Mouse (Mus musculus) c-Kit-positive CD71-positive TER-119-positive erythroid progenitor cells, embryonic 14.5 days (primary cell): ENCODE measurements around the gene Dmtf1.
A peak's percentile ranks its signal among the peaks of the same experiment; 100 is the strongest.
"Not testable (repeated sequence)": the region's sequence is repeated elsewhere in the genome, so short reads cannot be mapped to it uniquely, and the experiment has no call there.

Experiments used
- DNase-seq: peaks from one replicate; pipeline ENCODE4 v3.0.0-alpha.2; 2013; ENCODE audit warnings: low spot score

Gene Dmtf1

DNA sequence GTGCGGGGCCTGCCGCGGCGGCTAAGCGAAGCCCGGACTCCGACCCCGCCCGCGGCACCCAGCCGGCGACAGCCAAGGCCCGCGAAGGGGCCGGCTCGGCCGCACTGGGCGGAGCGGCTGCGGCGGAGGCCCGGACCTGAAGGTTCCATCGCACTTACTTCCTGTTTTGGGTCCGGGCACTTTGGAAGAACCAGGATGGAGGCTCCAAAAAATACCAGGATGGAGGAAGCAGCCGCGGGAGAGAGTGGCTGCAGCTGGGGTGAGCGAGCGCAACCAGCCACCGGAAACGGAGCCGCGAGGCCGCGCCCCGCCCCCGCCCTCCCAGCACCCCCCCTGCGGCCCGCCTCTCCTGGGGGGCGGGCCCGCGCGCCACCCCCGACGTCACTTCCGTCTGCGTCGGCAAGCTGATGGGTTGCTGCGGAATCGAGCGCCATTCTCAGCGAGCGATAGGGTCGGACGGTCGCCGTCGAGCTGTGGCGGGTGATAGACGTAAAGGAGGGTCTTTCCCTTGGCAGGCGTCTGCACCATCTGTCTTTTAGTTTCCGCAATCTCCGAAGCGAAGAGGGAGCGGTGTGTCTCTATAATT, at the start of gene Dmtf1:
Gene Dmtf1 (minus strand): TSS at position 321 of the 586 bp plus-strand sequence.
- DNase-seq = peak; percentile 80

DNA sequence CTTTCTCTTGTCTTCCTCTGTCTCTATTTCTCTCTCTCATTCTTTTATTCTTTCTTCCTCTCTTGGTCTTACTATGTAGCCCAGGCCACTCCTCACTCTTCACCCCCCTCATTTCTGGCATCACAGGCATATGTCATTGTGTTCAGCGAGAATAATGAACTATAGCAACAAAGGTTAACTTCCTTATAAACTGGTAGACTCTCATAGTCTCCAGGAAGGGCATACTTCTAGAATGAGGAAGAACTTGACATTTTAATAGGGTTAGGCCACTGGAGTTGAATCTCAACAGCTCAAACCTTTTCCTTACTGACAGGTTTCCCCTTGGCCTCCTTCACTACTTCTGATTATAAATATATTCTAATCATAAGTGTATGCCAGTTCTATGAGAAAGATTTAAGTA, 24.9 kb upstream of the Dmtf1 start:
- DNase-seq = no peak

DNA sequence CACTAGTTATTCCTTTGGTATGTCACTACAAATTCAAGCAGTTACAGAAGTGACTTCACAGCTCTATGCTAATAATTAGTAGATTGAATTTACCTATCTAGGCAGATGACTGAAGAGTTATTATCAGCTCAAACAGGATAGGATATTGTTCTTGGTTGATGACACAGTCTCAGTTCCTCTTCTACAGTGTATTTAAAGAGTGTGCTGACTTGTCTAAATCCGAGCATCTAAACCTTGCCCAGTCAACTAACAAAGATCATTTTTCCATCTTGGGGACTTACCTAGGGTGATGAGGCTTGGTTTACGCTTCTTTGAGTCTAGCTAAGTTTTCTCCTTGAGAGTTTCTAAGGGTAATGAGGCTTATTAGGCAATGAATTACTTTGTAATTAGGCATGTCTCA, 11.7 kb upstream of the Dmtf1 start:
- no peak for DNase-seq

DNA sequence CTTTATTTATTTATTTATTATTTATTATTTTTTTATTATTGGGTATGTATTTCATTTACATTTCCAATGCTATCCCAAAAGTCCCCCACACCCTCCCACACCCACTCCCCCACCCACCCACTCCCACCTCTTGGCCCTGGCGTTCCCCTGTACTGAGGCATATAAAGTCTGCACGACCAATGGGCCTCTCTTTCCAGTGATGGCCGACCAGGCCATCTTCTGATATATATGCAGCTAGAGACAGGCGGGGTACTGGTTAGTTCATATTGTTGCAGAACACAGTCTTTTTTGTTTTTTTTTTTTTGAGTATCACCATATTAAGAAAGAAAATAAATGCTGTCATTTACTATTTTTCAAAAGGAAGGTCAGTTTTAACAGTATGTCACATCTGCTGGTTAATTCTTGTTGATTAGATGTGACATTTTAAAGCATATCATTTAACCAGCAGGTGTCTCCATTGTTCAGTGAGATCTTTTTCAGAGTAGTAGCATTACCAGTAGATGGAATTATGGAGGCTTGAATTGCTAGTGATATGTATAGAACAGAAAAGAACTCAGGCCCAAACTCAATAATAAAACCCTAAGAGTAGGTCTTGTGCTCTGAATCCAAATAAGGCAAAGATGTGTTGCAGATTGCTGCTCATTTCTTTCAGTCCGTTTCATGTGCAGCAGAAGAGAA, 7.9 kb upstream of the Dmtf1 start:
- not testable (repeated sequence) for DNase-seq

DNA sequence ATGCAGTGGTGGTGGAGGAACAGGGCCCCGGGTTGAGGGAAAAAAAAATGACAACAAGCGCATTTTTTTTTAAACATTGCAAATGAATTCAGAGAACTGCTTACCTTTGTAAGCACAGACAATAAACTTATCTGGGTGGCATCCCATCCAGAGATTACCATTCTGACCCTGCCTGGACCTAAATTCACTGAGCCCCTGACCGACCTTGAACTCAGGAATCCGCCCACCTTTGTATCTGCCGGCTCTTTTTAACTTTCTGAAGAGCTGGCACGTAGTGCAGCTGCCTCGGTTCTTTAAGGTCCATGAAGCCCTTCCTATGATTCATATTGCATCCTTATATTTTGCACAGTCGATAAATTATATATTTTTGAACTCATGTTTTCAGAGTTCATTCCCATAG, 4.8 kb upstream of the Dmtf1 start:
- DNase-seq = no peak

DNA sequence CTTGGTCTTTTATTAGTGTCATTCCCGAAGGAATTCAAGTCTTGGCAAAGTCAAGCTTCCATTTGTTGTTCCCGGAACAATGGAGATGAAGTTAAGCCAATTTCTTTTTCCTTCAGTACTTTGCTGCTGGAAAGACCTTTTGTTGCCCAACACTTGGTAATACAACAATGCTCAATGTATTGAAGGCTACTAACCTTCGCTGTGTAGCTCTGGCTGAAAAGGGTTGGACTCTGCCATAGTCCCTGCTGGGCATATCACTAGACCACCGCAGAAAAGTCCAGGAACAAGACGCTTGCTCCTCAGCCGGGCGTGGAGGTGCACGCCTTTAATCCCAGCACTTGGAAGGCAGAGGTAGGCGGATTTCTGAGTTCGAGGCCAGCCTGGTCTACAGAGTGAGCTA, 3.6 kb upstream of the Dmtf1 start:
- not testable (repeated sequence) for DNase-seq

DNA sequence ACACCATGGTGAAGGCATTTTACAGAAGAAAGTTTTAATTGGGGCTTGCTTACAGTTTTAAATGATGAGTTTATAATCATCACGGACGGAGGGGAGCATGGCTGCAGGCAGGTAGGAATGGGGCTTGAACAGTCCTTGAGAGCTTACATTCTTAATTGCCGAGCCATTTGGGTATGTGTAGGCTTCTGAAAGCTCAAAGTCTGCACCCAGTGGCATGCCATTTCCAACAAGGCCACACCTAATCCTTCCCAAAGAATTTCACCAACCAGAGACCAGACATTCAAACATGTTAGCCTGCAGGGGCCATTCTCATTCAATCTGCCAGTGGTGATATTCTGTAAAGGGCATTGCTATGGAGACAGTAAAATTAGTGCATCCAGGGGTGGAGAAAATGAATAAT, 1.8 kb upstream of the Dmtf1 start:
- DNase-seq = no peak

DNA sequence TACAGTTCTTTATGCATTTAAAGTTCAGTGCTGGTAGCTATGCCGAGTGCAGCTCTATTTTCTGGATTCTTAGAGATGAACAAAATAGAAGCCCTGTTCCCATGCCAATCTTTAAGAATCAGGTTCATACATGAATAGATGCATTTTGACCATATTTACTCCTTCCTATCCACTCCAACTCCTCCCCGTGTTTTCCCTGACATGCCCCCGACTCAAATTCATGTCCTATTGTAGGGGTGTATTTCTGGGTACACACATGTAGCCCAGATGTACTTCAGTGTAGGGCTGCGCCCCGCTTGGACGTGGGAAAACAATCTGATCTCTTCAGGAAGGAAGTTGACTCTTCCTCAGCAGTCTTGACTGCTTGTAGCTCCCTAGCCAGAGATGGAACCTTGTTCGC, 512 bp upstream of the Dmtf1 start:
- no peak for DNase-seq

DNA sequence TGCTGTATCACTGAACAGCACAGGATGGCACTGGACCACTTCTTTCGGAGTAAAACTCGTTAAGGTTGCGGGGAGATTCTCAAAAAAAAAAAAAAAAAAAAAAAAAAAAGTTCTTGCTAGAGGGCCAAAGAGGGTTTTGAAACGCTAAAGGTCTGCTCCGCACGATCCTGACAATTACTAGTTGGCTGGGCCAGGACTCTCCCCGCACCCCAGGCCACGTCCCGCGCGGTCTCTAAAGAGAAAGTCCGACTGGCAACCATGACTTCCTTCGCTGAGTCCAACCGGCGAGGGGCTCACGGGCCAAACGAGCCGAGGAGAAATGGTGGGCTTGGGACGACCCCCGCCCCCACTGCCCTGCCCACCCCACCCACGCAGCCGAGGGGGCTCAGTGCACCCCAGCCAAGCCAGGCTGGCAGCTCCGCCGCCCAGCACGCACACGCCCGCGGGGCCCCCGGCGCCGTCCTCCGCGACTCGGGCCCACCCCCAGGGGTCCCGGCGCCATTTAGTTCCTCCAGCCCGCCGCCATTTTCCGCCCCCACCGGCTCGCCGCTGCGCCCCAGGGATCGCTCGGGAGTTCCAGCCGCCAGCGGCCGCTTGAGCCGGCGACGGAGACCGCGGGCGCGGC, 633 bp downstream of the Dmtf1 start:
- peak; percentile 8 for DNase-seq

DNA sequence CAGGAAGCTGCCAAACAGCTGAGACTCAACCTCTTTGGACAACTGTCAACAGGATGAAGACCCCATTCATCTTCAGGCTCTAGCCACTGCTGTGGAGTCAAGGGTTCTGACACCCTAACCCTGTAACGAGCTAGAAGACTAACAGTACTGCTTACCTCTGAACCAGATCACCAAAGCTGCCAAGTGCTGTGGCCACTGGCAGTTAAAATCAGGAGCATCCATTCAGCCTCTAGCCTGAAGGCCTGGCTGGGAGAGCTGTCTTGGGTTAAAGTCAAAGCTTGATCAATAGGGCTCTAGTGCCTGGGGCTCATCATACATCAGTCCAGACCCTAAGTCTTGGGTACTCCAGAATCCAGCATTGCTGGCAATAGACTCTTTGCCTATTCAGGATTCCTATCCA, 4.2 kb downstream of the Dmtf1 start:
- no peak for DNase-seq

DNA sequence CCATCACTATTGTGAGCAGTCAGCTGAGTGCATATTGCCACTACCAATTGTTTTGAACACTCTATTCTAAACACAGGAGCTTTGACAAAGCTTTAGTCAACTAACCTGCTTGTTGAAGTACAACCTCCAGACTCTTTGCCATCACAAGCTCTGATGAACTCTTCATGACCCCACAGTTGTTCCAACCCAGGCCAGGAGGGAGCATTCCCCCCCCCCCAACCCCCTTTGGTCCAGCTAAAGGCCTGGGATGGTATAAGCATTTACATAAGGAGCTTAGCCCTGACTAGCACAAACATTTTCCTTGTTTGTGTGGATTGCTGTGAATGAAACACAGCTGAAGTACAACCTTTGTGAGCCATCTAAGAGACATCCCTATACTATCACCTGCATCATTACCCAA, 4.8 kb downstream of the Dmtf1 start:
- no peak for DNase-seq

DNA sequence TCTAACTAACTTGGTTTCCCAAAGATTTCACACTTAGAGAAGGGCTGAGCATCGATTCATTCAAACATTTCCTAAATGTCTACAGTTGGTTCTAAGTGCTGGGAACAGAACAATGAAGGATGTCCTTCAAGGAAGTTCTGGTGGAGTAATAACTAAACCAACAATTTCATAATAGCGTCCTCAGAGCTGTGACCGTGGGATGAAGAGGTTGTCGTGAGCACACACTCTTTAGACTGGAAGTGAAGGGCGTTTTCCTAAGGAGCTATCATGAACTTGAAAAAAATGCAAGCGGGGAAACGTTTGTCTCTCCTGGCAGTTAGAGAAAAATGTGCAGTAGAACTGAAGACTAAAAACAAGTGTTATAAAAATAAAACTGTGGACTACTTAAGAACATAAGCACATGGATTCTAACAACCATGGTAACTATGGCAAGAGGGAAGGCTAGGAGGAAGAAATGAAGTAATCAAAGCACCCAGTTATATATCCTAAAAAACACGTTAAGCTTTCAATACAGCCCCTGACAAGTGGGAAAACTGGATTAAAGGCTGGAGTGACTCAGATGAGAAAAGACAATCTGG, 12.2 kb downstream of the Dmtf1 start:
- DNase-seq = no peak

DNA sequence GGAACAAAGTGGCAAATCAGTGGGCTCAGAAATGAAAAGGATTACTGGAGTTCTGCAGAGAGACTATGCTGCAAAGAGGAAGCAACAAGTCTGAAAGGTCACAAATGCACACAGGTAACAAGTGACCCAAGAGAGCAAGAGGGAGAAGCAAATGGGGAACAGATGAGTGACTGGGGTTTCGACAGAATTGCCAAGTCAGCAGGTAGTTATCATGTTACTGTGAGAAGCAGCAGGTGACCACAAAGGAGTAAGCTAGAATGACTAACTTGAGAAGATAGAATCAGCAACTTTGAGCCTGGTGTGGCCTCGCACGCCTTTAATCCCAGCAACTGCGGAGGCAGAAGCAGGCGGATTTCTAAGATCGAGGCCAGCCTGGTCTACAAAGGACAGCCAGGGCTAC, 19.2 kb downstream of the Dmtf1 start:
- no peak for DNase-seq

DNA sequence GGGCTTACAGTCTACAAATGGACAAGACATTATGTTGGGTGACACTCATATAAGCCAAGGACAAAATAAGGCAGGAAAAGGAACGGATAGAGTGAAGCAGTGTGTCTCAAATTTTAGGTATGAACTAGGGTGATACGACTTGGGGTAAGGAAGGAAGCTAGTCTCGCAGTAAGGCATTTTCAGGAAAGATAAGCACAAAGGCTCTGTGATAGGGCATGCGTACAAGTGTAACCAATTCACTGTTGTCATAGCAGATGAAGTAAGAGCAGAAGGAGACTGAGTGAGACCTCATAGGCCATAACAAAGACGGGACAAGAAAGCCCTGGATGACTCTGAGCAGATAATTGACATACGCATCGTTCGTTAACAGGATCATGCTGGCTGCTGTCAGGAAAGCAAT, 20.9 kb downstream of the Dmtf1 start:
- DNase-seq = no peak

DNA sequence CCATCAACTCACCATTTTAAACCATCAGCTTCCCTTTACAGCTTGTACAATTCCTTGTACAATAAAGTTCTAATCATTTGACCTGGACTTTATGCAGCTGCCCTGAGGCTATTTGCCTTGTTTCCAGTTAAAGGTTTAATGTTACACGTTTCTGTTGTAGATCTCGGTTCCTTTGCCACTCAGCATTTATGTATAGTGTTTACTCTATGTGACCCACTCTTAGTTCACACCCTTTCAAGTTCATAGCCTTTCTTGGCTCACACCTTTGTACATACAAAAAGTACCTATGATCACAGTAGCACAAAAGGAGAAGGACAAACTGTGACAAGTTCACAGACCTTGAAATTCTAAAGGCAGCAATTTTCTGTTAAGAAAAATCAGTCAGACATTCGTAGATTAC, 26.0 kb downstream of the Dmtf1 start:
- no peak for DNase-seq

DNA sequence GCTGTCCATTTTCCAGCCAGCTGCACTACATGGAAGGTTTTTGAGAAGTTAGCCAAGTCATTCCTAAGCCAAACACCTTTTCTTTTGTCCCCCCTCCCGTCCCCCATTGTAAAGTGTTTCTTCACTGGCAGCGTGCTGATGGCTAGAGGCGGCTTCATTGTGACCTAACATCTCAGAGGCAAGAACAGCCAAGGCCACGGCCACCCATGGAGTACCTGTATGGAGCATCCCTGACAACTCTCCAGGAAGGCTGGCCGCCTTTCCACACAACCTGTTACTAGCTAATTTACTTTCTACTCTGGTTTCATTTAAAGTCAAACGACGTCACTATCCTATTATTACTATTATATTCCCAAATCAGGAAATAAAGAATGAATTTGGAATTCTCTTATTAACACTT, 29.8 kb downstream of the Dmtf1 start:
- DNase-seq = no peak

DNA sequence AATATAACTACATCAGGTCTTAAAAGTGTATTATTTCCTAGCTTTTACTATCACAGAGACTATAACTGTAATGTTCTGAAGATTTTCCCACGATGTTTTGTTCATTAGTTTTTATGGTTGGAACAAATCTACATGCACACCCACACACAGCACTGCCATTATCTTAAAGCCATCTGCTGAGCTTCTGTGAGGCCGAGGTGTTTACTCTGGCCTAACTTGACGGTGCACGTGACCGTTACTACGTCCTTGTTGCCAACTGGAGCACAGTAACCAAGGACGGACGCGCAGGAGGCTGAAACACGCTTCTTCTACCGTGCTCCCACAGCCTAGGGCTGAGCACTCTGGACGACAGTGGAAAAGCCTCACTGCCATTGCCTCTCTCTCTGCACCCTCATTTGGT, 33.0 kb downstream of the Dmtf1 start:
- no peak for DNase-seq

DNA sequence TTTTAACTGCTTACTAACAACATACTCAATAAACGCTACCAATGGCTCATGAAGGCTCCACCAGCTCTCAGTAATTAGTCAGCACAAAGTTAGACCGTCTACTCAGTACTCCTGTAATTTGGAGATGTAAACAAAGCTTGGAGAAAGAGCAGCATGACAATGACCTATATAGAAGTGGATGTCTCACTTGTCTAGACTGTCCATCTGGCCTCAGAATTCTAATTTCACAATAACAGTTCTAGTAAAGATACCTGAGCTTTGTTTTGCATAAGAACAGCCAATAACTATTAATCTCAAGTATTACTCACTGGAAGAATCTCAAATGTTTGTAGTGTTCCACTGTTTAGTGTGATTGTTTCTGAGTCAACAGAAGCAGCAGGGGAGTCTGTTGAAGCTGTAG, 37.4 kb downstream of the Dmtf1 start:
- DNase-seq = no peak

DNA sequence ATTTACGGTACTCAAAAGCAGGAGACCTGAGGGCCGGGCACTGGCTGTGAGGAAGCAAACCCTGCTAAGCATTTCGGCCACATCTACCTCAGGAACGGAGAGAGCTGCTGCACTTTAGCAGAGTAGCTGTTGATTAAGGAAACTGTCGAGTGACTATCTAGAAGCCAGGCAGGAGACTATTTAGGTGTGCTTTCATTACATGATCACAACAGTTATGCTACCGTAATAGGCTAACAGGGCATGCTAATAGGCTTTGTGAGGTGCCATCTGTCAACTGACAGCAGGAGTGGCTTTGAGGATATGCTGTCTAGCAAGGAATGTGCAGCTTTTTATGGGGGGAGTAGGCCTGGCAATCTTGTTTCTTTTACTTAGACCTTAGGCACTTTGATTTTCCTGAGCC, 47.4 kb downstream of the Dmtf1 start:
- no peak for DNase-seq

DNA sequence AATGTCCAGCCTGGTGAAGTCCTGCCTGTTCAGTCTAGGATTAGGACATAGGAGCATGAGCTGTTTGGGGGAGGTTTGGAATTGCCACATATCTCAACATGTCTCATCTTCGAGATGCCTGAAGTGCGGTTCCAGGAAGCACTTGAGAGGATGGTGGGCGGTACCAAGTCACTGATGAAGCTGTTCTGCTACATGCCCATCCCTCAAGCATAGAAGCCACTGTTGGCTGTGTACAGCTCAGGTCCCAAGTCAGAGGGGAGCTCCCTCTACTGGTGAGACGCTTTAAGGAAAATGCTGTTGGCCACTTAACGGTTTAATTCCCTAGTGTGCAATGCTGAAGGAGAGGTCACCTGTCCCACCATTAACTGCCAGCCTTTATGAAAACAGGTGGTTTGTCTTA, 49.8 kb downstream of the Dmtf1 start:
- DNase-seq = peak; percentile 37

DNA sequence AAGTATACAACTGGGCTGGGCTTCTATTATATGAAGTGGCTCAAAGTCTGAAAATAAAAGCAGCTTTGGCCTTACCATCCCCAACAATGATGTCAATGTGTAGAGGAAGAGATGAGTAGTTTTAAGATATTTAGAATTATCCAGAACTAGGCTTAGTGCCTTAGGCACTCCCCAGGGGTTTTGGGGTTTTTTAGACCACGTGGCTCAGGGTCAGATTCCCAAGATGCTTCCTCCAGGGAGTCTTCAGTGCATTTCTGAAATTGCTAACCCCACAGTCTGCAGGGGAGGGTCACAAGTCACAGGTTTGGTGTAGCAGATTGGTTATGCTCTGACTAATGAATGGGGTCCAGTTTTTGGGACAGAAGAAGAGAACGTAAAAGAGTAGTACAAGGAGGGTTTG, 50.3 kb downstream of the Dmtf1 start:
- no peak for DNase-seq

DNA sequence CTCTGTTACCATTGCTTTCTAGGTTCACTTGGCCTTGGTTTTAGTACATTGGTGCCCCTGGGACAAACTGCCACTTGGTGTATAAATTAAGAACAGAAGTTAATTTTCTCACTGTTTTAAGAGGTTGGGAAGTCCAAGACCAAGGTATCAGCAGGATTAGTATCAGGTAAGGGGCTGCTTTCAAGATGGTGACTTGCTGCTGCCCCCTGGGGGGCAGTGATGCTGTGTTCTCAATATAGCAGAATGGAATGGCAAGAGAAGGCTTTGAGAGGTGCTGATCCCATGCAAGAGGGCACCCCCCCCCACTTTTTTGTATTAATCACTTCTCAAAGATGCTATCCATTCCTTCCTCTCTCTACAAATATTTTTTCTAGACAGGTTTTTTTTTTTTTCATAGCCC, 52.0 kb downstream of the Dmtf1 start:
- DNase-seq = no peak

DNA sequence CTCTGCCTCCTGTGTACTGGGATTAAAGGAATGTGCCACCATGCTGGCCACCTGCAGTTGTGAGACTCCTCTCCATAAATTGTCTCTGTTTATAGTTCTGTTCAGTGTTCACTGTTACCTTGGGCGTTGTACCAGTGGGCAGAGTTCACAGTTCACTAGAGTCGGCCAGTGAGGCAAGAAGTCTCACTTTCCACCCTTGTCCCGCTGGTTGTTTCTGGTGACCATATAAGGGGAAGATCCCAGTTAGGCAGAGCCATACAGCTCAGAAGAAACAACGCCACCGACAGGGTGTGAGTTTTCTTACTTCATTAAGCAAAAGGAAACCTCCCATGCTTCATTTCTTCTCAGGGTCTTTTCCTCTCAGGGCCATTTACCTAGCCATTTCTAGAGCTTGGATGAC, 53.1 kb downstream of the Dmtf1 start:
- DNase-seq = no peak
